In genomic region chr3:135689773-135690567, GRCm38 (mm10) we compare ENCODE assay signal across 9 mouse cellular contexts. TPM values are rescaled to one million over a fixed set of nuclear protein-coding genes. Genes with fewer than 3 reads are reported as not detected.
A peak's percentile ranks its signal among the peaks of the same experiment; 100 is the strongest.
DNase-seq lines count a peak whose midpoint lies in the region; ATAC-seq and TF ChIP-seq lines count a peak whose summit lies in the region.
"Had no signal": no experiment of that assay in that cellular context is flagged by ENCODE, and none has a peak within 500 bp of the region (broad histone marks: within the 10 kb centered on the region; RNA-seq: fewer than 3 reads in every experiment).

No protein-coding gene starts in this region.

- no peaks in the 10 kb centered on the region for H3K36me3 ChIP-seq in heart, embryonic 14.5 days (ENCODE audit: control insufficient read depth, insufficient read depth, low read length)
- H3K36me3 ChIP-seq in CH12.LX (replicated peaks in 1 of 2; ENCODE audit: control insufficient read depth in 1 of 2, insufficient read depth in 1 of 2, low read length in 1 of 2), result peaks cover 0 to 16% of the 10 kb centered on the region in 2 experiments
- no peaks in the 10 kb centered on the region for H3K36me3 ChIP-seq in forebrain, embryonic 14.5 days (ENCODE audit: control insufficient read depth, insufficient read depth, low read length)
- H3K36me3 ChIP-seq in liver, embryonic 16.5 days (ENCODE audit: control insufficient read depth, insufficient read depth), result no peaks in the 10 kb centered on the region

- H3K27ac ChIP-seq in heart, embryonic 14.5 days (replicated peaks in 1 of 2; ENCODE audit: control insufficient read depth in 1 of 2, insufficient read depth in 1 of 2, low read depth in 2 of 2, low read length in 2 of 2), result peak overlapping the region; percentile 88 to 98
- no peak overlapping the region; the same call in 1 of the 2 replicates for H3K27ac ChIP-seq in CH12.LX (ENCODE audit: insufficient read depth, low read depth)
- no peak overlapping the region for H3K27ac ChIP-seq in forebrain, embryonic 14.5 days (ENCODE audit: low read depth, low read length)
- no peak overlapping the region; the same call in 1 of the 2 replicates for H3K27ac ChIP-seq in liver, embryonic 16.5 days (ENCODE audit: low read length)

- peak; percentile 52; the same call in 1 of the 2 replicates for TF ChIP-seq EP300 in CH12.LX (IDR thresholded peaks at IDR 0.05; ENCODE audit: low read length)

- peaks cover 11 to 62% of the 10 kb centered on the region in 2 experiments for H3K4me1 ChIP-seq in heart, embryonic 14.5 days (ENCODE audit: control insufficient read depth in 2 of 2, insufficient read depth in 2 of 2, low read length in 2 of 2)
- H3K4me1 ChIP-seq in CH12.LX (ENCODE audit: control insufficient read depth in 1 of 2, insufficient read depth in 2 of 2), result peaks cover 14 to 52% of the 10 kb centered on the region in 2 experiments
- H3K4me1 ChIP-seq in forebrain, embryonic 14.5 days (ENCODE audit: control insufficient read depth, insufficient read depth, low read length), result peaks cover 12% of the 10 kb centered on the region; the same call in 1 of the 2 replicates
- peaks cover 6% of the 10 kb centered on the region for H3K4me1 ChIP-seq in liver, embryonic 16.5 days (ENCODE audit: control insufficient read depth, low read depth, low read length)

- H3K9ac ChIP-seq in heart, embryonic 14.5 days (ENCODE audit: low read length), result peak overlapping the region; percentile 100
- H3K9ac ChIP-seq in CH12.LX (ENCODE audit: insufficient read depth, low read depth), result peak overlapping the region; percentile 99
- H3K9ac ChIP-seq in forebrain, embryonic 14.5 days (ENCODE audit: low read length), result peak overlapping the region; percentile 95
- peak overlapping the region; percentile 78; the same call in 1 of the 2 replicates for H3K9ac ChIP-seq in liver, embryonic 16.5 days (ENCODE audit: low read depth, low read length)

- WGBS in heart, embryonic 14.5 days, result 28% methylated on average over 10 of the region's 10 CpGs
- WGBS in forebrain, embryonic 14.5 days, result 44% methylated on average over 10 of the region's 10 CpGs
- 39% methylated on average over 10 of the region's 10 CpGs for WGBS in liver, embryonic 16.5 days (ENCODE audit: insufficient replicate concordance)

- TF ChIP-seq CTCF in CH12.LX (conservative IDR thresholded peaks at IDR 0.05 in 1 of 2, IDR thresholded peaks at IDR 0.05 in 1 of 2; ENCODE audit: low read depth in 2 of 2, low read length in 2 of 2), result no peak

- DNase-seq in heart, postnatal 4 days, result no peak
- DNase-seq in CH12.LX (ENCODE audit: extremely low read depth), result peak; percentile 46
- DNase-seq in forebrain, embryonic 14.5 days (ENCODE audit: low spot score), result no peak
- no peak for DNase-seq in frontal cortex, postnatal 36 days (ENCODE audit: low spot score in 2 of 2)
- DNase-seq in cerebellum, postnatal 36 days, result no peak
- no peak for DNase-seq in left cerebral cortex, adult 11 months (ENCODE audit: low spot score)

- TF ChIP-seq POLR2A in CH12.LX (IDR thresholded peaks at IDR 0.05; ENCODE audit: low read depth, low read length), result no peak; the same call in 1 of the 2 replicates

- dilution Hi-C loops in CH12.LX (cut with MboI; ENCODE audit: extremely low pct_ligation_motif_present, extremely low pct_unique_long_range_greater_than_20kb, low sequenced_read_pairs), result no loop called here

- peaks cover 57% of the 10 kb centered on the region for H3K79me2 ChIP-seq in CH12.LX (replicated peaks; ENCODE audit: control insufficient read depth, extremely low read depth, insufficient read depth, poor library complexity, severe bottlenecking)

- ATAC-seq in heart, embryonic 14.5 days (ENCODE audit: insufficient number of reproducible peaks, insufficient read depth, low FRiP score, low read depth), result no peak
- ATAC-seq in forebrain, embryonic 14.5 days, result no peak
- no peak for ATAC-seq in liver, embryonic 16.5 days (ENCODE audit: low read depth)

- peak overlapping the region; percentile 85 to 95 for H3K4me3 ChIP-seq in heart, embryonic 14.5 days (ENCODE audit: control insufficient read depth in 1 of 2, insufficient read depth in 1 of 2, low read depth in 1 of 2, low read length in 2 of 2)
- peak overlapping the region; percentile 74 to 93 (median 84) for H3K4me3 ChIP-seq in CH12.LX (replicated peaks in 1 of 3; ENCODE audit: low read depth in 2 of 3, low read length in 2 of 3, poor library complexity in 1 of 3)
- H3K4me3 ChIP-seq in forebrain, embryonic 14.5 days (ENCODE audit: low read depth, low read length), result peak overlapping the region; percentile 79
- H3K4me3 ChIP-seq in liver, embryonic 16.5 days (ENCODE audit: low read depth, low read length), result peak overlapping the region; percentile 67

- no peaks in the 10 kb centered on the region for H3K27me3 ChIP-seq in heart, embryonic 14.5 days (ENCODE audit: control insufficient read depth, insufficient read depth, low read length)
- H3K27me3 ChIP-seq in CH12.LX (replicated peaks), result no peaks in the 10 kb centered on the region
- no peaks in the 10 kb centered on the region for H3K27me3 ChIP-seq in forebrain, embryonic 14.5 days (replicated peaks; ENCODE audit: control insufficient read depth, insufficient read depth, low read length)
- peaks cover 13% of the 10 kb centered on the region for H3K27me3 ChIP-seq in liver, embryonic 16.5 days (ENCODE audit: control insufficient read depth, insufficient read depth, low read depth, low read length)
- H3K27me3 ChIP-seq: Patski had no signal

- H3K9me3 ChIP-seq in heart, embryonic 14.5 days (ENCODE audit: control insufficient read depth, low read length), result no peaks in the 10 kb centered on the region
- no peaks in the 10 kb centered on the region for H3K9me3 ChIP-seq in CH12.LX (replicated peaks; ENCODE audit: low read length)
- no peaks in the 10 kb centered on the region for H3K9me3 ChIP-seq in forebrain, embryonic 14.5 days (replicated peaks; ENCODE audit: control insufficient read depth, low read length)
- H3K9me3 ChIP-seq in liver, embryonic 16.5 days (replicated peaks; ENCODE audit: control insufficient read depth, low read length), result no peaks in the 10 kb centered on the region

- peak overlapping the region; percentile 86 for H3K4me2 ChIP-seq in heart, embryonic 14.5 days (ENCODE audit: low read length)
- H3K4me2 ChIP-seq in CH12.LX (ENCODE audit: insufficient read depth, low read depth, poor library complexity, severe bottlenecking), result peak overlapping the region; percentile 99
- H3K4me2 ChIP-seq in forebrain, embryonic 14.5 days (ENCODE audit: low read length), result peak overlapping the region; percentile 74
- H3K4me2 ChIP-seq in liver, embryonic 16.5 days (ENCODE audit: low read depth, low read length), result peak overlapping the region; percentile 86

- in situ Hi-C loops in CH12.LX (cut with MboI; ENCODE audit: low pct_ligation_motif_present, low pct_unique_long_range_greater_than_20kb, low sequenced_read_pairs), result no loop called here

- TF ChIP-seq RAD21 in CH12.LX (IDR thresholded peaks at IDR 0.05; ENCODE audit: low read depth, low read length), result no peak; the same call in 1 of the 2 replicates

TF ChIP-seq in CH12.LX, 34 proteins besides CTCF, POLR2A, EP300 and RAD21 (continues in another document):
- TF ChIP-seq TCF12 (IDR thresholded peaks at IDR 0.05; ENCODE audit: low read depth, low read length), result 0 out of 2 replicates have a peak, but pooled peaks have one; percentile 34
- TF ChIP-seq JUN (IDR thresholded peaks at IDR 0.05; ENCODE audit: insufficient read depth, low read depth, low read length), result no peak
- peak; percentile 33; the same call in 1 of the 2 replicates for TF ChIP-seq ETS1 (conservative IDR thresholded peaks at IDR 0.05; ENCODE audit: low read depth, low read length)
- TF ChIP-seq UBTF (IDR thresholded peaks at IDR 0.05; ENCODE audit: low read depth, low read length), result no peak
- TF ChIP-seq NRF1 (IDR thresholded peaks at IDR 0.05; ENCODE audit: low read depth, low read length), result no peak
- peak; percentile 49 for TF ChIP-seq BHLHE40 (IDR thresholded peaks at IDR 0.05; ENCODE audit: low read depth, low read length)
- TF ChIP-seq NELFE (IDR thresholded peaks at IDR 0.05; ENCODE audit: low read depth, low read length), result no peak
- 0 out of 2 replicates have a peak, but pooled peaks have one; percentile 38 for TF ChIP-seq KAT2A (IDR thresholded peaks at IDR 0.05; ENCODE audit: insufficient replicate concordance, low read length)
- TF ChIP-seq ELF1 (IDR thresholded peaks at IDR 0.05; ENCODE audit: low read depth, low read length), result 0 out of 2 replicates have a peak, but pooled peaks have one; percentile 39
- no peak for TF ChIP-seq SMC3 (IDR thresholded peaks at IDR 0.05; ENCODE audit: low read depth, low read length)
- TF ChIP-seq MAFK (IDR thresholded peaks at IDR 0.05; ENCODE audit: insufficient replicate concordance, low read length), result no peak
- 0 out of 2 replicates have a peak, but pooled peaks have one; percentile 49 for TF ChIP-seq MAZ (IDR thresholded peaks at IDR 0.05; ENCODE audit: low read depth, low read length)
- no peak for TF ChIP-seq JUND (conservative IDR thresholded peaks at IDR 0.05; ENCODE audit: low read depth, low read length)
- TF ChIP-seq E2F4 (IDR thresholded peaks at IDR 0.05; ENCODE audit: insufficient replicate concordance, low read depth, low read length), result no peak
- TF ChIP-seq CHD2 (IDR thresholded peaks at IDR 0.05; ENCODE audit: low read length), result peak; percentile 18; the same call in 1 of the 2 replicates
- no peak for TF ChIP-seq ZC3H11A (IDR thresholded peaks at IDR 0.05; ENCODE audit: low read depth, low read length)
- TF ChIP-seq MXI1 (IDR thresholded peaks at IDR 0.05; ENCODE audit: low read depth, low read length), result 0 out of 2 replicates have a peak, but pooled peaks have one; percentile 0
- TF ChIP-seq HCFC1 (IDR thresholded peaks at IDR 0.05; ENCODE audit: low read depth, low read length), result peak; percentile 47
- TF ChIP-seq GABPA (IDR thresholded peaks at IDR 0.05; ENCODE audit: insufficient replicate concordance, low read depth, low read length), result no peak
- TF ChIP-seq ZKSCAN1 (IDR thresholded peaks at IDR 0.05; ENCODE audit: borderline replicate concordance, low read depth, low read length), result no peak
- TF ChIP-seq ZMIZ1 (IDR thresholded peaks at IDR 0.05; ENCODE audit: low read depth, low read length), result no peak
- TF ChIP-seq TBP (conservative IDR thresholded peaks at IDR 0.05; ENCODE audit: low read depth, low read length), result peak; percentile 78
- peak; percentile 88 for TF ChIP-seq SIN3A (IDR thresholded peaks at IDR 0.05; ENCODE audit: low read length)

RNA-seq across cellular contexts. Expression of gene Nfkb1, which starts 1.4 kb away (rescaled TPM):
- 23.5 and 25.2 TPM in 2 replicates for polyA plus RNA-seq in heart, embryonic 14.5 days (2014; fragmentation: Nextera tagmentation; extraction: Ambion mirVana)
- total RNA-seq in heart, postnatal 4 days (2021), result 10 to 100 TPM; 47.0 to 49.9 TPM
- 256 and 271 TPM in 2 replicates for total RNA-seq in CH12.LX (2012; rRNA removed)
- 351 and 369 TPM in 2 replicates for total RNA-seq in CH12.LX (2014; rRNA removed)
- polyA plus RNA-seq in CH12.LX (2012; ENCODE audit: insufficient read length, low read depth), result 283 and 346 TPM in 2 replicates
- polyA plus RNA-seq in forebrain, embryonic 14.5 days (2014; fragmentation: Nextera tagmentation; extraction: Ambion mirVana), result 7.2 TPM in 2 replicates
- 9.6 and 10.7 TPM in 2 replicates for polyA plus RNA-seq in liver, embryonic 16.5 days (2015; fragmentation: Nextera tagmentation; extraction: Ambion mirVana)

Comparison
In these comparisons a context has a peak if more than half of its experiments do, and no peak if none do; other contexts are left out.
1. H3K27ac ChIP-seq: peak in heart, embryonic 14.5 days (2 of 2); none in CH12.LX (single experiment), forebrain, embryonic 14.5 days (single experiment) and liver, embryonic 16.5 days (single experiment).
2. RNA of gene Nfkb1, which starts 1.4 kb away (polyA plus RNA-seq): 283 to 346 TPM in CH12.LX; 23.5 to 25.2 TPM in heart, embryonic 14.5 days, 9.6 to 10.7 TPM in liver, embryonic 16.5 days and 7.2 TPM in forebrain, embryonic 14.5 days; every median in the first group is over 10 times any median in the second.
3. Peak in every context shown above with its lines, with median percentiles within 50 percentile points of each other: H3K4me2 ChIP-seq, H3K4me3 ChIP-seq and H3K9ac ChIP-seq.